Mouse (Mus musculus) kidney, adult 11 months (tissue): ENCODE measurements around the gene Serpinb1b.
"Not testable (repeated sequence)": the region's sequence is repeated elsewhere in the genome, so short reads cannot be mapped to it uniquely, and the experiment has no call there.

Experiments used
- DNase-seq: peaks from one replicate; pipeline ENCODE4 v3.0.0; 2022

The Serpinb1b gene

DNA sequence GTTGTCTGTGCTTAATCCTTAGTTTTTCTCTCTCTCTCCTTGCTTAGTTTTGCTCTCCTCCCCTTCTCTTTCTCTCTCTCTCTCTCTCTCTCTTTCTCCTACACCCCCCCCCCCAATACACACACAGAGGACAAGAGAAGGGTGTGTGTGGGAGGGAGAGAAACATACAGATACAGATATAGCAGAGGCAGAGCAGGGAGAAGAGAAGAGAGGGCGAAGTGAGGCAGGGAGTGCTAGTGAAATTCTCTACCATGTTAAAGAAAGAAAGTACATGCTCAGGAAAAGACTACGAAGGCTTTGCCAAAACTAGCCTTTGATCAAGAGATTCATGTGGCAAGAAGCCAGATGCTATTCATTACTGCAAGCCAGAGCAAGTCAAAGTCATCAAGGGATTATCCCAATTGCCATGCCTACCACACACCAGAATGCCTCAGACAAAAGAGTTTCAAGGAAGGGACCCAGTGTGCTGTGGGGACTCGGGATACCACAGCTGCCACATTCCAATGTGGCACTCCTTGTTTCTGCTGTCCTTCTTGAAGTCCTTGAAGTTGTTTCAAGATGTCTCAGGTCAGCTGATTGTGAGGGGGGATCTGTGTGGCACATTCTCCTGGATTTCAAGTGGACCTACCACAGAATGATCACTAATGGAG is at the start of gene Serpinb1b:
Serpinb1b (plus strand) TSS at position 520 of the 650 bp plus-strand sequence.
- DNase-seq = no peak

DNA sequence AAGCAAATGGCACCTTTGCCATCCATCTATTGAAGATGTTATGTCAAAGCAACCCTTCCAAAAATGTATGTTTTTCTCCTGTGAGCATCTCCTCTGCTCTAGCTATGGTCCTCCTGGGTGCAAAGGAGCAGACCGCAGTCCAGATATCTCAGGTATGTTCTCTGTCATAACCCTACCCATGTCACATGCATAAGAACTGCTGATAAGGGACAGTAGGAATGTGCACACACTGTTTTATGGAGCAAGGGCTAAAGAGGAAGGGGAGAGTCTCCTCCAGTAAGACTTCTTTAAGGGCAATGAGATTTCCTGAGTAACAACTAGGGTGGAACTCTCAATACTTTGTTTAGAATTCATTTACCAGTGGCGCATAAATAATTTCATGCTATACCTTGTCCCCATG is 48.9 kb upstream of the Serpinb1b start:
- DNase-seq = not testable (repeated sequence)

DNA sequence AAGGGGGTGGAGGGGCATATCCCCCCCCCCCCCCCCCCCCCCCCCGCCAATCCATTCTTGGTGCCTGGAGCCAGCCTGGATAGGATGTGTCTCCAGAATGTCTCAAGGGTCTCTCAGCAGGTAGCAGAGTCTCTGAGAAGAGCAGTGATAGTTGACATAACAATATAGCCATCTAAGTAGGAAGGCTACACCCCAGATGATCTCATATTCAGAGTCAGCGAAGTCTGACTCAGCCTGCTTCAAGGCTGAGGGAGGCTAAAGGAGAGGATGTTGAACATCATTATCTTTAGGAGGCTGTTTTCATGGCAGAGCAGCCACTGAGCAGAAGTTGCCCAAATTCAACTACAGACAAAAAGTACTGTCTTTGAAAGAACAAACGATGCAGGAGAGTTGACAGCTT is 48.1 kb upstream of the Serpinb1b start:
- DNase-seq = no peak

DNA sequence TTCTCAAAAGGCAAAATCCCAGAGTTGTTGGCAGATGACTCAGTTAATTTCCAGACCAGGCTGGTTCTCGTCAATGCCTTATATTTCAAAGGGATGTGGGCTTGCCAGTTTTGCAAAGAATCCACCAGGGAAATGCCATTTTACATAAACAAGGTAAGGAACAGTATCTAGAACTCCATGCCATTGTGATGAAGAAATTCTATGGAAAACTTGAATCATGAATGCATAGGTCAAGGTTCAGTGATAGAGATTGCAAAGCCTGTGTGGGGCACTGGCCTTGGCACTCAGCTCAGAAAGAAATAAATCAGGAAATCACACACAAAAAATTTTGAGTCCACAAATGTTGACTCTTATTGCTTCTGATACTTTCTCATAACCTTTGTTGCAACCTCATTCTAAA is 42.9 kb upstream of the Serpinb1b start:
- no peak for DNase-seq

DNA sequence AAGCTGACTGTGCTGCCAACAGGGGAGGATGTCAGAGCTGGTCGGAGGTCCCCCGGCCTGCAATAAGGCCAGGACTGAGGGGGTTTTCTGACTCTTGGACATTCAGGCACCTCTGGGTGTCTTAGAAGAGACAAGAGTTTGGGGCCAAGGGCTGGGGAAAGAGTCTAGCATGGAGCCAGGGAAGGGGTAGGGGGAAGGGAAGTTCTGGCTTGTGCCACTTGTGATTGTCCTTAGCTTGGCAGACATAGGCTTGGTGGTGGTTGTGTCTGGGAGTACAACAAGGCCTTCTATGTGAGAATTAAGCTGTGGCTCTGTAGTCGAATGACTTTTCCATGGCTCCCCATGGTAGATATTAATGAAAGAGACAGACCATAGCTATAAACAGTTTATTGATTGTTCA is 34.8 kb upstream of the Serpinb1b start:
- DNase-seq = no peak

DNA sequence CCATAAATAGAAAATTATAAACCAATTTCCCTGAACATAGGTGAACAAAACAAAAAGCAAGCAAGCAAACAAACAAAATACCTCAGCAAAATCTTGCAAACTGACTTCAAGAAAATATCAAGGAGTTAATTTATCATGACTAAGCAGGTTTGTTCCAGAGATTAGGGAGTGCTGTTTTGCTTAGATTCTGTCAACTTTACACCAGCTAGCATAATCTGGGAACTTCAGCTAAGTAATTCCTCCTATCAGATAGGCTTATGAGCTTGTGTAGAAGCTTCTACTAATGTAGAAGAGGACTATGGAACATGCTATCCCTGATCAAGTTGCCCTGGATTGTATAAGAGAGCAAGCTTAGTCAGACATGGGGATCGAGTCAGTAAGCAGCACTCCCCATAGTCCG is 31.1 kb upstream of the Serpinb1b start:
- DNase-seq = no peak

DNA sequence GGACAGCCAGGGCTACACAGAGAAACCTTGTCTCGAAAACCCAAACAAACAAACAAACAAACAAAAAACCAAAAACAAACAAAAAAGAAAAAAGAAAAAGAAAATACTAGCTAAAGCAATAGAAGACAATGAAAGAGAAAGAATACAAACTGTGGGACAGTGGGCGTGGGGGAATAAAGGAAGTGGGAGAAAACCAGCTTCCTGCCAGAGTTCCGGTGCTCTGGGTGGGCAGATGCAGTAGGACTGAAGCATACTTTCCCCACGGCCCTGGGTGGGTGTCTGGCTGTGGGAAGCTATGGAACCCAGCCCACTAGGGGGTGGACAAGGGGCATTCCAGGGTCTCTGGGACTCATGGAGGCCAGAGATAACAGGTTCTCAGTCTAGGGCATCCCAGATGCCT is 30.2 kb upstream of the Serpinb1b start:
- no peak for DNase-seq

DNA sequence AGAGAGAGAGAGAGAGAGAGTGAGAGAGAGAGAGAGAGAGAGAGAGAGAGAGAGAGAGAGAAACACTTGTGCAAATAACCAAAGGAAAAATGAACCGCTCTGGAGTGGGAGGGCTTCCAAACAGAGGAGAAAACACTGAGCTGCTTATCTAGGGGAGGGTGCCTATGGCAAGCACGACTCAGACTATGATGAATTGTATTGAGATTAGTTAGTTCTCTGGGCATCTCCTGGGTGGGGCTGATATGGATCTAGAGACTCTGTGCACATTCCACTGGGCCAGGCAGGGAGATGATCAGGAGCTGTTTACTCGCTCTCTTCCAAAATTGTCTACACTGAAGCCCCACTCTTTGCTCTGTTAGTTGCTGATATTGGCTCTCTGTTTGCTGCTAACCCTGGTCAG is 26.7 kb upstream of the Serpinb1b start:
- no peak for DNase-seq

DNA sequence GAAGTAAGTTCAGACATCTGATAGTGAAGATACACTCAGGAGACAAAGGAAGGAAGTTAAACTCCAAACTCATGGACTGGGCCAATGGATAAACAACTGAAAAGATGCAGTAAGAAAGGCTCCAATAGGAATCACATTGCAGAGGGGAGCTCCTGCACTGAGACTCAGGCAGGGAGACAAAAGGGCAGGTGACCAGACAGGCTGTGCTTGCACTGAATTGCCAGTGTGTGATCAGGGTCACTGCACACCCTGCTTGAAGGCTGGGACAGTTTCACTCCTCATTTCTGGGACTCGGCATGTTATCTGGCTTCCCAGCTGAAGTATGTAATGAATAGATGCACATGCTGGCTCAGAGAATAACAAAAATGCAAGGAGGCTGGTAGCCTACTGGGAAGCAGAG is 15.3 kb upstream of the Serpinb1b start:
- no peak for DNase-seq

DNA sequence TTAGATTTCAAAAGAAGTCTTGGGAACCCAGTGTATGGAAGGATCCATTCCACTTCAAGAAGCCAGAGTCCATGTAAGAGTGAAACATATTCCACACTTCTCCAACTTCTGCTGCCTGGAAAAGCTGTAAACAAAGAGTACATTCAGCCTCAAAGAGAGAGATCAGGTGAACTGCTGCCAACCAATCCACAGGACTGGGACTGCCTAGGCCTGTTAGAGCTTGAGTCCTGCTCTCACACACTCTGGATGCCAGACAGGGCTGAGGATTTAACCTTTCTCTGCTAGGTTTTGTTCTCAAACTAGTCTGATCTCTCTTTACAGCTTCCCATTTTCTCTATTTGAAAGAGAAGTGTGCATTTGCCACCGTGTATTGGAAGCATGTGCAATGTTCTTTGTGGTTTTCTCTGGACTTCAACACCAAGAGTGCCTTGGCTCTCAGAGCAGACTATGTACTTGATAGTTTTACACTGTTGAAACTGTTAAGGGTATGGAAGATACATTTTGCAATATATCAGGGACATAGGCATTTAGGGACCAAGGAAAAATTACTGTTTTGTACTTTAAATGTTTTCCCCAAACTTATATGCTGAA is 10.9 kb upstream of the Serpinb1b start:
- DNase-seq = no peak

DNA sequence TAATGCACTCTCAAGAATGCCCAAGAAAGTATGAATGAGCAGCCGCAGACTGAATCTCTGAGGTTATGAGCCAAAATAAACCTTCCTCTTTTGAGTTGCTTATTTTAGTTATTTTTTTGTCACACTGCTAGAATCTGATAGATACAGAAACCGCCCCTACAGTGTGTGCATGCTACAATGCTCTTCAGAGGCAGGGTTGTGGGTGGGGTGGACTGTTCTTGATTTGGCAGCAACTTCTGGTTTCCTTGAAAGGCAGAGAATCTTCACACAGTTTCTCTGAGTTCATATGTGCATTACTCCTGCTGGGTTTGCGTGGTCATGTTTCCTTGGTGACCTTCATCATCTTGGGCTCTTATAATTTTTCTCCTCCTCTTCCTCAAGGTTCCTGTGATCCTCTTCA is 10.2 kb upstream of the Serpinb1b start:
- DNase-seq = no peak

DNA sequence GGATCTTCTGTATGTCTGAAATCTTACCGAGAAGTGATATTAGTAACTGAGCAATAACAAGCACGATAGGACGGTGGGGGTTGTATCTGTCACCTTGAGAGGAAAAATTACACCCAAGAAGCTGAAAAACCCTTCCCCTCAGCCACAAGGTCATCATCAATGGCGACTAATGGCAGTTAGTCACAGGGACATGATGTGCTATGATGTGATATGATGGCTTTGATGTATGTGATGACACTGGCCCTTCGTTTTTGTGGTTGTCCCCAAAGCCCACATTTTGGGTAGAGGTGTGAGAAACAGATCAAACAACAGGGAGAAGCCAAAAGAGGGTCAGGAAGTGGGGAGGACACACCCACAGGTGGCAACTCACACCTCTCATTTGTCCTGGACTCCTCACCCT is 6.6 kb upstream of the Serpinb1b start:
- no peak for DNase-seq

DNA sequence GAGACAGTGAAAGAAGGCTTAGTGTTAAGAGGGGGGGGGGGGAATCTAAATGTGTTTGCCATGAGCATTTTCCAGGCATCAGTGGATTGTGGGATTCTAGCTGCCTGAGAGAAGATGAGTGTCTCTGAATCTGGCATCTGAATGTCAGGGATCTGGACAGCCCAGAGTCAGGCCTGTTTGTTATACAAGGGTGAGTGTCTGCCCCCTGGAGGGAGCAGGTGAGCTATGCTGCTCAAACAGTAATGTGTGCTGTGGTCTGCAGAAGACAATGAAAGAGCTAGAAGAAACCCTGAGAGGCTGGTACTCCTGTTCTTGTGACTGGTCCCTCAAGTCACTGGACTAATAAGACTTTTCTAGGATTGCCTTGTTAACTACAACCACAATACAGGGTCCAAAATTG is 4.3 kb upstream of the Serpinb1b start:
- DNase-seq = peak; percentile 7

DNA sequence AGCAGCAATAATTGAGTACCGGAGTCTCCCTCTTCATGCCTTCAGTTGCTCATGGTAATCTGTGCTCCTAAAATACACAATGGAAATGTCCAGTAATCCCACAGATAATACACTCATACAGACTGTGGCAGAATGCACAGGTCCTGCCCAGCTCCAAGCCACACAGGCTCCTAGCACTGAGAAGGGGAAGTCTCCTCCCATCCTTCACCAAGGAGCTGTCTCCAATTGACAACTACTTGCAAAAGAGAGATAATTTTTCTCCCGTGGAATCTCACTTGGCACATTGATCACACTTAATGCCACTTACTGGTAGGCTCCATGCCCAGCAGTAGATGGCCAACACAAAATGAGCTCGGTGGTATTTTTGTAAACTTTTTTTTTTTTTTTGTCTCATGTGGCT is 2.1 kb upstream of the Serpinb1b start:
- DNase-seq = no peak

DNA sequence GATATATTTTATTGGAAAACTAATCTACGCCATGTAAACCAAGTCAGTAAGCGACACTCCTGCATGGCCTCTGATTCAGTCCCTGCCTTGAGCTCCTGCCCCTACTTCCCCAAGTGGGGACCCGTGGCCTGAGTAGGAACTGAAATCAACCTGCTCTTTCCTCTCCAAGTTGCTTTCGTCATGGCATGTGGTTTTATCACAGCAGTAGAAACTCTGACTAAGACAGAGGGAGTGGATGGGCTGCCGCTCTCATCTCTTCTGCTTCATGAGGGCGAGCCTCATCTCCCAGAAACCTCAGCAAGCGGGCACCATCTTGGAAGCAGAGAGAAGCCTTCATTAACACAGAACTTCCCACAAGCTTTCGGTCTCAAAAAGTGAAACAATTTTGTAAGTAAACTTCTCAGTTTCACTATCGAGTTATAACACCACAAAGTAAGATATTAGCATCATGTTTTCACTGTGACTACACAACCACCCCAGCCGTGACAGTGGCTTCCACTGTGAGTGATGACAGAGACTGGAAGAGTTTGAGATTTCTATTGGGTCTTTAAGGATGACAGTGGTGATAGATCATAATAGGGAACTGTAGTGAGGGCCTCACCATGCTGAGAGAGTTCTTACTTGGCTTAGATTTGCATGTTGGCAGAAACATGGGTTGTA is 1.2 kb upstream of the Serpinb1b start:
- no peak for DNase-seq

DNA sequence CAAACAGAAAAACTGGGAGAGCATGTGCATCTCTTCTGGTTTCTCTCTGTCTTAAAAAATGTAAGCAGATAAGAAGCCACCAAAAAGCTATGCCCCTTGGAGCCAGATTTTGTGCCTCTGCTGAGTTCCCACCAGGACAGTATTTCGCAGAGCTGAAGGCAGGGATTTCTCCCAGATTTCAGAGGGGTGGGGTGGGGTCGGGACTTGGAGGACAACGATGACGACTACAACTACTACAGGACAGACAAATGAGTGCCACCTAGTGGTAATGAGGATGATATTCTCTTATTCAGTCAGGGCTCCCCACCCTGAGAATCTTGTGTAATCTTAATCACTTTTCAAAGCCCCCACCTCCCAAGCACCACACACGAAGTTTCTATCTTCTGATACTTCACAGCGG is 1.0 kb downstream of the Serpinb1b start:
- no peak for DNase-seq

DNA sequence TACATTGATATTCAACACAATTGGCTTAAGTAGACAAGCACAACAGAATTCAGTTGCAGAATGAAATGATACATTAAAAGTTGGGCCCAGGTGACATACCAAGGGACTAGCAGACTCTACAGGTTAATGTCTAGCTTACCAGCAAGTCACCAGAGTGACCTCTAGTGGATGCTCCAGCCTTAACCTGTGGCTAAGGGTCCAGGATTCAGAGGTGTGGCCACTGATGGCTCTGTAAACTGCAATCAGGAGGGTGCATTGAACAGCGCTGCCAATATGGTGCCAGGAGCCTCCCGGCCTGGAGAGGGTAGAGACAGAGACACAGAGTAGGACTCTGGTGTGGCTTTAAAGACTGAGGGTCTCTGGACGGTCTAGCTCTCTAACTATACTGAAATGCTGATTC is 2.0 kb downstream of the Serpinb1b start:
- DNase-seq = peak; percentile 12

DNA sequence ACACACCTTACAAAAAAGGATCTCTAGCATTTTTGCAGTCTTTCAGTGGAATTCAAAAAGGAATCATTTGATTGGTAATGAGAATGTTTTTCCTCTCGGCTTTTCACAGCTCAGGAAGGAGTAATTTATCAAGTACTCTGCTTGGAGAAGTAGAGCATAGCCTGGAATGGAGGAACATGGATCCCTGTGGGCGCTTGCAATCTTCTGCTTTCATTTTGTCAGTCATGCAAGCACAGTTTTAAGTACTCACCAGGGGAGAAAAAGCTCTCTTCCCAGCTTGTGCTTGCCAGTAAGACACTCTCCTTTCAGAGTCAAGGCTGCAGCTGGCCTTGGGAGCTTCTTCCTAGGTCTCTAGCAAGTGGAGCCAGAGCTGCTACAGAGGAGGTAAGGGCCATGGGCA is 5.5 kb downstream of the Serpinb1b start:
- no peak for DNase-seq

DNA sequence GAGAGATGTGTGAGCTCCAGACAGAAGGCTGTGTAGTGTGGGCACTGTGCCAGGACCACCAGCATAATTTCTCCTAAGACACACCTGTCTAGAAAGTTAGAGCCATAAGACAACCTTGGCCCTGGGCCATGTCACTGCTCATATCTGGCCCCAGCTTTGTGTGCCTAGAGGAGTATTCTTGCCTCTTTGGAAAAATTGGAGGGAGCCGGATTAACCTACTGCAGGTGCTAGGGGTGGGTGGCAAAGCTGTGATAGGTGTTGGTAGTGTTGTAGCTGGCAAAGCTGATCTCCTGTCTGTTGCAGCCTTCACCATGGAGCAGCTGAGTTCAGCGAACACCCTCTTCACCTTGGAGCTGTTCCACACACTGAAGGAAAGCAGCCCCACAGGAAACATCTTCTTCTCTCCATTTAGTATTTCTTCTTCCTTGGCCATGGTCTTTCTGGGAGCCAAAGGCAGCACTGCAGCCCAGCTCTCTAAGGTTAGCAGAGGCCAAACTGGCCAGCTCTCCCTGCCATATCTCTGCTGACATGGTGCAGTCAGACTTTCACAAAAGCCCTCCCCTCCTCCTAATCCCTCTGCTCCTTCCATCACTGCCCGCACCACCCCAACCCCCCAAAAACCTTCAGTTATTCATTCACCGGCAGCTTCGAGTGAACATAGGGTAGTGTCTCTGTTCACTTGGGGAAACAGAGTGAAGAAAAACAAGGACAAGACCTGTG is 6.8 kb downstream of the Serpinb1b start:
- no peak for DNase-seq

DNA sequence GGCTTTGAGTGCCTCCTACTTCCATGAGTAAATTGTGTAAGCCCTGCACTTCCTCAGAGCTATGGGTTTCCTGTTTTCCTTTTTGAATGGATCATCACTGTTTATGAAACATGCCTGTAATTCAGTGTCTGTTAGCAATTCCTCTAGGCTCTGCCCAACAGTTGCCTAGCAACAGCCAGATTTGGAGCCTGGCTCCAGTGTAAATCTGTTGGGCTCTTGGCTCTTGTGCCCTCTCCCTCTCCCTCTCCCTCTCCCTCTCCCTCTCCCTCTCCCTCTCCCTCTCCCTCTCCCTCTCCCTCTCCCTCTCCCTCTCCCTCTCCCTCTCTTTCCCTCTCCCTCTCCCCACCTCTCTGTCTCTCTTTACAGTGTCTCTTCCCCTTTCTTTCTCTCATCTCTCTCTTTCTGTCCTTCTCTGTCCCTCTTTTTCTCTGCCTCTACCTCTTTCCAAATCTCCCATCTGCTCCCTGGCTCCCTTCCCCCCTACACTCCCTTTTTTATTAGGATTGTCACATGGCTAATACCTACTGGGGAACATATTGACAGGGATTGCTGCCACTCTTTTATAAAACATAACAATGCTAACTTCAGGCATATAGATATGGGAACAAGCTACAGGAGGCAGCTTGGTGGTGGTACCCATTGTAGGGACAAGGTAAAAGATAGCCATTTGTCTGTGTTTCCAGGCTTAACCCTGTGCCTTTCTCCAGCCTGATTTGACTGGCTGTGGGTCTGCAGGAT is 7.5 kb downstream of the Serpinb1b start:
- DNase-seq = no peak

DNA sequence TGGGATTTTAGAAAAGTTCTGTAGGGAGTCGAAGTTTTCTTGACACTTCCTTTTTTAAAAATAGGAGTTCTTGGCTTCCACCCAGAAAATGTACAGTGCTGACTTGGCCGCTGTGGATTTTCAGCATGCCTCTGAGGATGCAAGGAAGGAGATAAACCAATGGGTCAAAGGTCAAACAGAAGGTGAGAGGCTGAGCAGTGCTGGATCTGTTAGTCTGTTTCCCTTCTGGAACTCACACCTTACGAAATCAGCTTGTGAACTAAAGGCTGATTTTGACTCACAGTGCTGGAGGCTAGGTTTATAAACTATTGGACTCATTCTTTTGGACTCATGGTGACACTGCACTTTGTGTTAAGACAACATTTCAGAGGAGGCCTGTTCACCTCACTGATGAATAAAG is 11.2 kb downstream of the Serpinb1b start:
- no peak for DNase-seq

DNA sequence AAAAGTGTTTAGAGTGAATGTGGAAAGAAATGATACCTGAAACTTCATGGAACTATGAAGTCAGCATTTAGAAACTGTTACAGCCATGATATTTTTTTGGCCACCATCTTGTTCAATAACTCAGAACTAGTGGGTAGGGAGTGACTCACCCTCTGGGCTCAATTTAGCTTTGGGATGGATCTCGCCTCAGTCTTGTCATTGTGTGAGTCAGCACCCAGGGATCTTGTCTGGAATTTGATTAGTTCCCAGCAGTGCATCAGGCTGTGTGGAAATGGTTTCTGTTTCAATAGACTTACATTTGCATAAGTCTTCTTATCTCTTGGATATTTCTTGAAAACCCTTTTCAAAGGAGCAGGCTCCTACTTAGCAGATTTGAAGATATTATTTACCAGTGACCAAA is 12.2 kb downstream of the Serpinb1b start:
- DNase-seq = no peak

DNA sequence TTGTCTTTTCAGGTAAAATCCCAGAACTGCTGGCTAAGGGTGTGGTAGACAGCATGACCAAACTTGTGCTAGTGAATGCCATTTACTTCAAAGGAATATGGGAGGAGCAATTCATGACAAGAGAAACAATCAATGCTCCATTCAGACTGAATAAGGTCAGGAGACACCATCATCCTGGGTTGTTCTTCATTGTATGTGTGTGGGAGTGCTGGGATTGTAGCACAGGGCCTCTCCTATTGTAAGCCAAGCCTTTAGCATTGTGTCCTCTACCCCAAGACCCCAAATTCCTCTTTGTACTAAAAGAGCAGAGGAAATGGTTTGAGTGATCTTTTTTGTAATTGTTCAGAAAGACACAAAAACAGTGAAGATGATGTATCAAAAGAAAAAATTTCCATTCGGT is 12.9 kb downstream of the Serpinb1b start:
- DNase-seq = no peak
